Mouse (Mus musculus): ENCODE data around the gene BC017158.

The BC017158 gene

GRCm38 (mm10) chr7:128234796-128235195 lies 63.2 kb downstream of the BC017158 start:
- DNase-seq (ENCODE audit: low spot score), result no peak

GRCm38 (mm10) chr7:128231741-128232140 lies 66.2 kb downstream of the BC017158 start:
- DNase-seq (ENCODE audit: low spot score), result peak; percentile 40
